Mouse (Mus musculus) c-Kit-positive CD71-positive TER-119-negative erythroid progenitor cells, embryonic 14.5 days (primary cell): Measurements from ENCODE around the gene Tfpt.
"Not testable (repeated sequence)": the region's sequence is repeated elsewhere in the genome, so short reads cannot be mapped to it uniquely, and the experiment has no call there.

Experiments
- DNase-seq: peaks from one replicate; pipeline ENCODE4 v3.0.0-alpha.2; 2013; ENCODE audit warnings: low read depth

Gene Tfpt

GRCm38 (mm10) chr7:3616389-3617241 lies 13.1 kb downstream of the Tfpt start:
- DNase-seq: no peak

DNA sequence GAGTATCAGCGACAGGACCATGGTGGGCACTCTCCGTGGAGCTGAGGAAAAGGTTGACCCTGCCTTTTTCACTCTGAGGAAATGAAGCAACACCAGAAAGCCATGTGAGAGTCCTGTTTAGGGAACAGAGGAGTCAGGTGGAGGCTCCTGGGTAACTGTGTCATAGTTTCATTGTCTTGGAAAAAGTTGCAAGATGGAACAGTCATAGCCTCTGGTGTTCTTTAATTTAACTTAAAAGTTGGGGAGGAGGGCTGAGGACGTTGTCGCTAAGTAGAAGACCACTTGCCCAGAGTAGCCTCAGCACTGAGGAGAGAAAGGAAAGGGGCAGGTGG lies 13.7 kb downstream of the Tfpt start, which contains the start of gene Oscar:
TSS of gene Oscar (minus strand) at position 101 of the 332 bp plus-strand sequence.
- no peak for DNase-seq

DNA sequence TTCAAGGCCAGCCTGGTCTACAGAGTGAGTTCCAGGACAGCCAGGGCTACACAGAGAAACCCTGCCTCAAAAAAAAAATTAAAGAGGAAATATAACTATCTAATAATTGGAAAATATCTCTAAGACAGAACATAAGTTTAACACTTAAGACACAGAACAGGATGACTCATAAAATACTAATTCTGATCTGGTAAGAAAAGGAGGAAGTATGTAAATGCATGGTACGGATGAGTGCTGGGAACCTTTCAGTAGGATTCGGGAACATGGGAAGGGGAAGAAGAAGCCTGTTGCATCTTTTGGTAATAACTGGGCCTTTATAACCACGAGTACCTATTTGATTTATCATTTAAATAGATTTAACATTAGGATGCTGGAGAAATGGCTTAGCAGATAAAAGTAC lies 15.7 kb downstream of the Tfpt start:
- no peak for DNase-seq

GRCm38 (mm10) chr7:3611006-3611405 lies 18.7 kb downstream of the Tfpt start:
- no peak for DNase-seq

GRCm38 (mm10) chr7:3610437-3610836 lies 19.3 kb downstream of the Tfpt start:
- DNase-seq: no peak

GRCm38 (mm10) chr7:3609082-3609481 lies 20.6 kb downstream of the Tfpt start:
- no peak for DNase-seq

- no peak for DNase-seq
These were observed 21.1 kb downstream of the Tfpt start for GRCm38 (mm10) chr7:3608668-3609067.

GRCm38 (mm10) chr7:3607391-3607790 lies 22.3 kb downstream of the Tfpt start:
- no peak for DNase-seq

- no peak for DNase-seq
These were observed 22.9 kb downstream of the Tfpt start for GRCm38 (mm10) chr7:3606798-3607197.

- DNase-seq: peak; percentile 62
These were observed 28.6 kb downstream of the Tfpt start for GRCm38 (mm10) chr7:3601119-3601518.

DNA sequence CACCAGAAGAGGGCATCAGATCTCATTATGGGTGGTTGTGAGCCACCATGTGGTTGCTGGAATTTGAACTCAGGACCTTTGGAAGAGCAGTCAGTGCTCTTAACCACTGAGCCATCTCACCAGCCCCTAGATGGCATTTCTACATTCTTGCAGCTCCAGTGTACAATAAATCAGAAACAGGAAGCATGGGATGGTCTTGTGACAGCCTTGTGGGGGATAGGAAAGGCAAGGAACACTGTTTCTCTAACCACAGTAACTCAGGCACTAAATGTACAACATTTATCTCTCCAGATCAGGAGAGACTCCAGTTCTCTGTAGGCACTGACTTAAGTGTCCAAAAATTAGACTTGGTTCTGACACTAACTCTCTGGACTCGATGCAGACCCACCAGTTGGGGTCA lies 32.0 kb downstream of the Tfpt start:
- DNase-seq: not testable (repeated sequence)

DNA sequence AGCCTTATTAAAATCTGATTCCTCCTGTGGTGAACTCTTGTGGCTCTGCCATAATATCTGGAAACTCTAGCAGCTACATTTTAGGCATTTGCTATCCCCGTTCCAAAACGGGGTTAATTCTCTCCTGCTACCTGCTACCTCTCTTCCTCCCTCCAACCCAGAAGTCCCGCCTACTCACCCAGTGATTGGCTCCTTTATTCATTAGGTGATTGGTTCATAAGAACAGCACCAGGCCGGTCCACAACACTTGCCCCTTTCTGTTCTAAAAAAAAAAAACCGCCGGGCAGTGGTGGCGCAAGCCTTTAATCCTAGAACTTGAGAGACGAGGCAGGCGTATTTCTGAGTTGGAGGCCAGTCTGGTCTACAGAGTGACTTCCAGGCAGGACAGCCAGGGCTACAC lies 34.6 kb downstream of the Tfpt start:
- peak; percentile 48 for DNase-seq

- DNase-seq: no peak
These were observed 35.0 kb downstream of the Tfpt start for GRCm38 (mm10) chr7:3594686-3595085.

DNA sequence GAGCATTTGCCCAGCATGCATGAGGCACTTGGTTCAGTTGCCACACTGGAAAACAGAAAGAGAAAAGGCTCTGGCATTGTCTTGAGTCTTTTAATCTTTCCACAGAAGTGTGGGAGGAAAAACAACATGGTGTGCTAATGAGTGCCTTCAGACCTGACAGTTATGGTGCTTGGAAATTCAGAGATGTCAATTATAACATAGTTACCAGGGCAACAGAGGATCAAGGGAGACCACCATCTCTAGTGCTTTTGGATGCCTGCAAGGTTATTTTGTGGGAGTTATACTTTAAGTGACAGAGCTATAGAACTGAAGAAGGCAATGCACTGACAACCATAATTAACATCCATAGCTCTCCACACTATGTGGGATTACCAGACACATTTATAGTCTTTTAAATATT lies 35.9 kb downstream of the Tfpt start:
- DNase-seq: no peak

DNA sequence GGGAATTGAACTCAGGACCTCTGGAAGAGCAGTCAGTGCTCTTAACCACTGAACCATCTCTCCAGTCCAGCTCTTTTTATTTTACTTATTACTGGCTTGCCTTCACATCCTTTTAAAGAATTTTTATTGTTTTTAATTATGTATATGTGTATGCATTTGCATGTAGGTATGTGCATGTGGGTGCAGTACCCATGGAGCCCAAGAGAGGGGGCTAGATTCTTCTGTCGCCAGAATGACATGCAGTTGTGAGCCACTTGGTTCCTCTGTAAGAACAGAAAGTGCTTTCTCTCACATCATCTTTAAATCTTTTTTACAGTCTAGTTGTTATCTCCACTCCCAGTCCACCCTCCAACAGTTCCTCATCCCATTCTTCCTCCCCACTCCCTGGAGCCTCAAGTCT lies 38.2 kb downstream of the Tfpt start:
- DNase-seq: no peak

DNA sequence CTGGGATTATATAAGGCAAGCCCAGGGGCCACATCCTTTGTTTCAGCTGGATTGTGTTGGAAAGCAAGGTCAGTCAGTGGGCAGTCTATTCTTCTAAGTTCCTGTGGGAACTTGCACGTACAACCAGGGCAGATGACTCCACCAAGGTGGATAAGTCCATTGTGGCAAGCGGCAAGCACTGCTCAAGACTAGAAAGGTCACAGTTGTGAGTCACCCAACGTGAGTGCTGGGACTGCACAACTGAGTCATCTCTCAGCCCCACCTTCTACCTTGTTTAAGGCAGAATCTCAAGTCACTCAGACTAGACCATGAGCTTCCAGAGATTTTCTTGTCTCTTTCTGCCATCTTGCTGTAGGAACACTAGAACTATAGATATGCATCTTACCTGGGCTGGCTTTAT lies 39.2 kb downstream of the Tfpt start:
- no peak for DNase-seq

DNA sequence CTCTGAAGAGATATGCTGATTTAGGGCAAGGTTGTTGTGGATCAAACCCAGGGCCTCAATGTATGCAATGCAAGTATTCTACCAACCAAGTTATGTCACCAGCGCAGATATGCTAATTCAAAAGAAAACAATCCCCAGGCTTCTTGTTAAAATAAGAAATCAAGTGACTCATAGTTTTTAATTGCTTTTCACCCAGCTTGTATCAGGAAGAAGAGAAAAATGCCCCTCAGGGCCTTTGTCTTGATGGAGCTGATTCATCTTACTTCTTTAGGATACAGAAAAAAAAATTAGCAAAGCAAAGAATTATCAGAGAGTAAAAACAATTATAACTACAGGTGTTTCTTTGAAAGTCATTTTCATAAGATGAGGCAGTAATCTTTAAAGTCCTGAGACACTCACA lies 42.4 kb downstream of the Tfpt start:
- DNase-seq: no peak

- DNase-seq: no peak
These were observed 43.5 kb downstream of the Tfpt start for GRCm38 (mm10) chr7:3586255-3586654.

DNA sequence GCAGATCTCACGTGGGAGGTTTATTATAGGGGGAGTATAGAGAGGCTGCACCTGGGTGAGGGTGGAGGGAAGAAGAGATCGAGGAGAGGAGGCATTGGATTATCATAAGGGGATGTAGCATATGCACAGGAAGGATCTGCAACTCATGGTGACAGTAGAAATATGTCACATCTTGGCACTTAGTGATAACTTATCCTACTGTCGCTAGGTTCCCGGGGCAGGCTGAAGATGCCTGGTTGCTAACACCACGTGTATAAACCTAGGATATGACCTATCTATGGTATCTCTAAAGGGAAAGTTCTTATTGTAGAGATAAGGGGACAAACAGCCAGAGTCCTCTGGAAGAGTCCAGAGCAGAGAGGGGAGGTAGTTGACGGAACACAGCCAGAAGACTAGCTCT lies 44.0 kb downstream of the Tfpt start:
- DNase-seq: no peak

- DNase-seq: no peak
These were observed 49.7 kb downstream of the Tfpt start for GRCm38 (mm10) chr7:3580029-3580428.

GRCm38 (mm10) chr7:3578952-3579546 lies 50.7 kb downstream of the Tfpt start:
- no peak for DNase-seq

DNA sequence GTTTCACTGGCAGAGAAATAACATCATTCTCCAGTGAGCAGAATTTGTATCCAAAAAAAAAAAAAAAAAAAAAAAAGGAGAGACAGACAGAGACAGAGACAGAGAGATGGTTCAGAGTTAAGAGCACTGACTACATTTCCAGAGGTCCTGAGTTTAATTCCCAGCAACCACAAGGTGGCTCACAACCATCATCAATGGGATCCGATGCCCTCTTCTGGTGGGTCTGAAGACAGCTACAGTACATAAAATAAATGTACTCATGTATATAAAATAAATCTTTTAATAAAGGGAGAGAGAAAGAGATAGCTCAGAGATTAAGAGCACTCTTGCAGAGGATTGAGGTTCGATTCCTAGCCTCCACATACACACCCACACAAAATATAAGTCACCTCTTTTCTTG lies 51.5 kb downstream of the Tfpt start:
- no peak for DNase-seq

- DNase-seq: no peak
These were observed 53.2 kb downstream of the Tfpt start for GRCm38 (mm10) chr7:3576354-3577124.
